Mouse (Mus musculus) lung, adult 2 months (tissue): ENCODE results near the gene Col5a1.

Experiments
- CTCF ChIP-seq: fragments of 200-500 bp; IDR thresholded peaks from 2 replicates; pipeline ENCODE4 v1.5.1; 2011; ENCODE audit warnings: mild to moderate bottlenecking, low read length, control low read depth; ENCODE audit not compliant: insufficient read depth
- POLR2A ChIP-seq: fragments of 200-500 bp; IDR thresholded peaks from 2 replicates; pipeline ENCODE4 v1.6.1; 2011; ENCODE audit warnings: low read depth, mild to moderate bottlenecking, control low read depth, low read length, borderline replicate concordance; ENCODE audit errors: extremely low read depth

GRCm38 (mm10) chr2:27885456-27886147 is 623 bp upstream of the Col5a1 start:
- TF ChIP-seq POLR2A (no peak), CTCF (no peak)
